Mouse (Mus musculus) bone marrow macrophage, adult 2 months (primary cell): Measurements from ENCODE around the gene Sntb2.

Experiments
- CTCF ChIP-seq: IDR thresholded peaks from 2 replicates; pipeline ENCODE4 v1.5.1; 2012; ENCODE audit warnings: low read depth, mild to moderate bottlenecking, low read length, moderate library complexity
- POLR2A ChIP-seq: IDR thresholded peaks from 2 replicates; pipeline ENCODE4 v1.6.1; 2012; ENCODE audit warnings: mild to moderate bottlenecking, low read depth, low read length, borderline replicate concordance

DNA sequence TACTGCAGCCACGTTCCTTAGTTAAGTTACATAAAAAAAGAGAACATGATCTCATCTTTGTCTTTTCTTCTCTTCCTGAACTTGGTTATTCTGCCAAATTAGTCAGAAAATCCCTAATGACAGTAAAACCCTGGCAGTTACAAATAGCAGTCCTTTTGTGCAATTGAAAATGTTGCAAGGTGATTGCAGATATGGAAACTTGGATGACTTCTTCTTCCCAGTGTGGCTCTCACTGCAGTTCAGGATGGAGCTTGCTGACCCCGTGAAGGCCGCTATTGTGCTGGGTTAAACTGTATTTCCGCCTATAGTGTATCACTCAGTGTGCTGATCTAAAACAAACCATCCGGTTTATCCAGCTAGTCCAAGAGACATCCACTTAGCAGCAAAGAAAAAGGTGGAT is 36.4 kb downstream of the Sntb2 start:
- TF ChIP-seq POLR2A (no peak), CTCF (no peak)
